Mouse (Mus musculus): Measurements from ENCODE around the gene Lag3. TPM values are rescaled to one million over a fixed set of nuclear protein-coding genes. Genes with fewer than 3 reads are reported as not detected.

Lag3 gene
- total and polyA plus RNA-seq, 3 experiments = 0.32 to 0.47 (median 0.34) TPM

GRCm38 (mm10) chr6:124915160-124915941, 3.8 kb upstream of the Lag3 start:
- DNase-seq = no peak
- H3K27me3 ChIP-seq (ENCODE audit: control insufficient read depth, insufficient read depth, low read length) = no peaks in the 10 kb centered on the region
- no peaks in the 10 kb centered on the region for H3K36me3 ChIP-seq (ENCODE audit: control insufficient read depth, insufficient read depth, low read length)
- peaks cover 9% of the 10 kb centered on the region for H3K4me1 ChIP-seq (ENCODE audit: control insufficient read depth, insufficient read depth, low read length)
- H3K27ac ChIP-seq = peak overlapping the region; percentile 7; the same call in 1 of the 2 replicates
- 0 out of 2 replicates have a peak, but pooled peaks cover 2% of the 10 kb centered on the region for H3K79me2 ChIP-seq (replicated peaks; ENCODE audit: control insufficient read depth, insufficient read depth, low read length)
- H3K9ac ChIP-seq (ENCODE audit: low read depth, low read length) = peak overlapping the region; percentile 99
- peak overlapping the region; percentile 90 for H3K4me3 ChIP-seq
- 43% methylated on average over 22 of the region's 22 CpGs for WGBS
- intact Hi-C loops (cut with DNase I) = no loop called here
- 0 out of 2 replicates have a peak, but pooled peaks have one; percentile 15 for TF ChIP-seq POLR2A (IDR thresholded peaks at IDR 0.05; ENCODE audit: insufficient read depth, low read depth, low read length)
- no peak for TF ChIP-seq EP300 (IDR thresholded peaks at IDR 0.05; ENCODE audit: insufficient read depth, low read depth, low read length)

GRCm38 (mm10) chr6:124914511-124914910, 3.0 kb upstream of the Lag3 start:
- intact Hi-C loops (cut with DNase I) = no loop called here
- no peak overlapping the region for H3K4me3 ChIP-seq
- no peak for DNase-seq
- no peak overlapping the region for H3K27ac ChIP-seq
- no peak overlapping the region for H3K9ac ChIP-seq (ENCODE audit: low read depth, low read length)
- WGBS = 77% methylated on average over 7 of the region's 7 CpGs
- no peak for TF ChIP-seq EP300 (IDR thresholded peaks at IDR 0.05; ENCODE audit: insufficient read depth, low read depth, low read length)
- no peak for TF ChIP-seq CTCF (IDR thresholded peaks at IDR 0.05)
- TF ChIP-seq POLR2A (IDR thresholded peaks at IDR 0.05; ENCODE audit: insufficient read depth, low read depth, low read length) = no peak
- H3K36me3 ChIP-seq (ENCODE audit: control insufficient read depth, insufficient read depth, low read length) = no peaks in the 10 kb centered on the region
- H3K79me2 ChIP-seq (replicated peaks; ENCODE audit: control insufficient read depth, insufficient read depth, low read length) = 0 out of 2 replicates have a peak, but pooled peaks cover 2% of the 10 kb centered on the region
- H3K4me1 ChIP-seq (ENCODE audit: control insufficient read depth, insufficient read depth, low read length) = peaks cover 9% of the 10 kb centered on the region
- H3K27me3 ChIP-seq (ENCODE audit: control insufficient read depth, insufficient read depth, low read length) = no peaks in the 10 kb centered on the region

- WGBS = 73% methylated on average over 14 of the region's 14 CpGs
- no peak for DNase-seq
- no peaks in the 10 kb centered on the region for H3K27me3 ChIP-seq (ENCODE audit: control insufficient read depth, insufficient read depth, low read length)
- H3K36me3 ChIP-seq (ENCODE audit: control insufficient read depth, insufficient read depth, low read length) = no peaks in the 10 kb centered on the region
- H3K27ac ChIP-seq = no peak overlapping the region
- 0 out of 2 replicates have a peak, but pooled peaks cover 2% of the 10 kb centered on the region for H3K79me2 ChIP-seq (replicated peaks; ENCODE audit: control insufficient read depth, insufficient read depth, low read length)
- peaks cover 9% of the 10 kb centered on the region for H3K4me1 ChIP-seq (ENCODE audit: control insufficient read depth, insufficient read depth, low read length)
- no peak for TF ChIP-seq EP300 (IDR thresholded peaks at IDR 0.05; ENCODE audit: insufficient read depth, low read depth, low read length)
- TF ChIP-seq POLR2A (IDR thresholded peaks at IDR 0.05; ENCODE audit: insufficient read depth, low read depth, low read length) = no peak
- TF ChIP-seq CTCF (IDR thresholded peaks at IDR 0.05) = no peak
- intact Hi-C loops (cut with DNase I) = no loop called here
- H3K4me3 ChIP-seq = no peak overlapping the region
- H3K9ac ChIP-seq (ENCODE audit: low read depth, low read length) = no peak overlapping the region
Measured at GRCm38 (mm10) chr6:124913721-124914285, 2.3 kb upstream of the Lag3 start.

- 44% methylated on average over 6 of the region's 6 CpGs for WGBS
- Histone ChIP-seq H3K36me3 (ENCODE audit: control insufficient read depth, insufficient read depth, low read length) (no peaks in the 10 kb centered on the region), H3K27ac (no peak overlapping the region), H3K4me1 (ENCODE audit: control insufficient read depth, insufficient read depth, low read length) (peaks cover 9% of the 10 kb centered on the region), H3K9ac (ENCODE audit: low read depth, low read length) (no peak overlapping the region), H3K4me3 (no peak overlapping the region), H3K79me2 (replicated peaks; ENCODE audit: control insufficient read depth, insufficient read depth, low read length) (0 out of 2 replicates have a peak, but pooled peaks cover 2% of the 10 kb centered on the region), H3K27me3 (ENCODE audit: control insufficient read depth, insufficient read depth, low read length) (no peaks in the 10 kb centered on the region)
- no peak for DNase-seq
- TF ChIP-seq POLR2A (IDR thresholded peaks at IDR 0.05; ENCODE audit: insufficient read depth, low read depth, low read length) (no peak), CTCF (IDR thresholded peaks at IDR 0.05) (no peak), EP300 (IDR thresholded peaks at IDR 0.05; ENCODE audit: insufficient read depth, low read depth, low read length) (no peak)
- intact Hi-C loops (cut with DNase I) = no loop called here
Measured at GRCm38 (mm10) chr6:124913214-124913613, 1.7 kb upstream of the Lag3 start.

- Histone ChIP-seq H3K27me3 (ENCODE audit: control insufficient read depth, insufficient read depth, low read length) (no peaks in the 10 kb centered on the region), H3K4me1 (ENCODE audit: control insufficient read depth, insufficient read depth, low read length) (no peaks in the 10 kb centered on the region; the same call in 1 of the 2 replicates), H3K36me3 (ENCODE audit: control insufficient read depth, insufficient read depth, low read length) (no peaks in the 10 kb centered on the region), H3K9ac (ENCODE audit: low read depth, low read length) (peak overlapping the region; percentile 24), H3K4me3 (no peak overlapping the region), H3K79me2 (replicated peaks; ENCODE audit: control insufficient read depth, insufficient read depth, low read length) (no peaks in the 10 kb centered on the region), H3K27ac (no peak overlapping the region)
- 42% methylated on average over 32 of the region's 32 CpGs for WGBS
- TF ChIP-seq CTCF (IDR thresholded peaks at IDR 0.05) (no peak), EP300 (IDR thresholded peaks at IDR 0.05; ENCODE audit: insufficient read depth, low read depth, low read length) (no peak), POLR2A (IDR thresholded peaks at IDR 0.05; ENCODE audit: insufficient read depth, low read depth, low read length) (no peak)
- no peak for DNase-seq
- intact Hi-C loops (cut with DNase I) = no loop called here
Measured at GRCm38 (mm10) chr6:124910032-124910431, 1.5 kb downstream of the Lag3 start.

GRCm38 (mm10) chr6:124907767-124908166, 3.7 kb downstream of the Lag3 start:
- DNase-seq = no peak
- H3K27me3 ChIP-seq (ENCODE audit: control insufficient read depth, insufficient read depth, low read length) = no peaks in the 10 kb centered on the region
- H3K27ac ChIP-seq = no peak overlapping the region
- intact Hi-C loops (cut with DNase I) = no loop called here
- no peaks in the 10 kb centered on the region for H3K79me2 ChIP-seq (replicated peaks; ENCODE audit: control insufficient read depth, insufficient read depth, low read length)
- peaks cover 3% of the 10 kb centered on the region; the same call in 1 of the 2 replicates for H3K4me1 ChIP-seq (ENCODE audit: control insufficient read depth, insufficient read depth, low read length)
- H3K9ac ChIP-seq (ENCODE audit: low read depth, low read length) = no peak overlapping the region
- TF ChIP-seq CTCF (IDR thresholded peaks at IDR 0.05) (no peak), POLR2A (IDR thresholded peaks at IDR 0.05; ENCODE audit: insufficient read depth, low read depth, low read length) (no peak), EP300 (IDR thresholded peaks at IDR 0.05; ENCODE audit: insufficient read depth, low read depth, low read length) (no peak)
- no peak overlapping the region for H3K4me3 ChIP-seq
- WGBS = 42% methylated on average over 1 of the region's 1 CpGs
- no peaks in the 10 kb centered on the region for H3K36me3 ChIP-seq (ENCODE audit: control insufficient read depth, insufficient read depth, low read length)
